Mouse (Mus musculus) heart, postnatal 25 days (tissue): Measurements from ENCODE around the gene Tmem117. TPM values are rescaled to one million over a fixed set of nuclear protein-coding genes. Genes with fewer than 3 reads are reported as not detected.

Source experiments
- DNase-seq: peaks from one replicate; pipeline ENCODE4 v3.0.0; 2022; ENCODE audit warnings: low spot score
- intact Hi-C: fragments of 180-260 bp; cut with DNase I; formaldehyde crosslinking; loops from one replicate; pipeline ENCODE4 v1.15.1; 2025
- total RNA-seq, 2 experiments: library from RNA; stranded (reverse); gene quantifications; 2 replicates each; pipeline ENCODE4 v1.2.3; 2021

Tmem117 gene
- total RNA-seq, 2 experiments from 2014 or later: 13.4 to 17.2 TPM

DNA sequence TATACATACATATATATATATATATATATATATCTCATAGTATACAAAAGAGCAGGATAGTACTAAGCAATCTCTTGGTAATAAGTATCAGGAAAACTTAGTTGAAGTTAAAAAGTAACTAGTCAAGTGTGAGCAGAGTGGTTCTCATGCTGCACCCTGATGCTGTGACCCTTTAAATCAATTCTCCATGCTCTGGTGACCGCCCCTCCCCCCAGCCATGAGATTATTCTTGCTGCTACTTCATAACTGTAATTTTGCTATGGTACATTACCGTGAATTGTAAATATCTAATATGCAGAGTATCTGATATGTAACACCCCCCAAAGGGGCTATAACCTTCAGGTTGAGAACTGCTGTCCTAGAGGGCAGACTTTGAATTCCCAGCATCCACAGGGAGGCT, 10.1 kb downstream of the Tmem117 start:
- intact Hi-C loops: no loop called here
- DNase-seq: no peak

DNA sequence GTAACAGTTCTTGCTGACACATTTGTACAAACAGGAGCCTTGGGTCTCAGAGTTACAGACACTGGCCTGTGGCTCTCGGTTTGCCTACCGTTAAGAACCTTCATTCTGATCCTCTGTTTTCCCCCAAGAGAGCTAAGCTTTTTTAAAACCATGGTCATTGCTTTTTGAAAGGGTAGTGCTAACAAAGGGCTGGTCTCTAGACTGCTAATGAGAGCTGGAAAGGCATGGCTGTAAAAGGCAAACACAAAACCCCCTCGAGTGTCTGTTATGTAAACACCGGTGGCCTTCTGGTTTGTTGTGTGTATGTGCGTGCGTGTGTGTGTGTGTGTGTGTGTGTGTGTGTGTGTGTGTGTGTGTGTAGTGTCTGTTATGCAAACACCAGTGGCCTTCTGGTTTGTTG, 17.0 kb downstream of the Tmem117 start:
- no peak for DNase-seq
- intact Hi-C loops: no loop called here

DNA sequence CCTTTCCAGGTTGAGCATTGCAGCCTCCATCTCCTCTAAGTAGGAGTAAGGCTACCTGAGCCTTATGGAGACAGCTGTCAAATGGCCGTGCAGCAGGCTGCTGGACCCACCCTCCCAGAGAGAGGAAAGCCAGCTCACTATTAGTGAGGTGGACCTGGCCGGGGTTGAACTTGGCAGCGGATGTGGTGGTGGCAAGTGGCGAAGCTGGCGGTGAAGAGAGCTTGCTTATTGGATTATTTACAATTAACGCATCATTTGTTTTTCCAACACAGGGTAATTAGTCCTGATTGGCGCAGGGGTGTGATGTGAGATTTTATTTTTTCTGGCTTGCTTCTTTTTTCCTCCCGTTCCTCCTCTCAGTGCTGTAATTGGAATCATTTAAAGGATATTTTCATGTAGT, 19.4 kb downstream of the Tmem117 start:
- intact Hi-C loops: no loop called here
- DNase-seq: no peak

DNA sequence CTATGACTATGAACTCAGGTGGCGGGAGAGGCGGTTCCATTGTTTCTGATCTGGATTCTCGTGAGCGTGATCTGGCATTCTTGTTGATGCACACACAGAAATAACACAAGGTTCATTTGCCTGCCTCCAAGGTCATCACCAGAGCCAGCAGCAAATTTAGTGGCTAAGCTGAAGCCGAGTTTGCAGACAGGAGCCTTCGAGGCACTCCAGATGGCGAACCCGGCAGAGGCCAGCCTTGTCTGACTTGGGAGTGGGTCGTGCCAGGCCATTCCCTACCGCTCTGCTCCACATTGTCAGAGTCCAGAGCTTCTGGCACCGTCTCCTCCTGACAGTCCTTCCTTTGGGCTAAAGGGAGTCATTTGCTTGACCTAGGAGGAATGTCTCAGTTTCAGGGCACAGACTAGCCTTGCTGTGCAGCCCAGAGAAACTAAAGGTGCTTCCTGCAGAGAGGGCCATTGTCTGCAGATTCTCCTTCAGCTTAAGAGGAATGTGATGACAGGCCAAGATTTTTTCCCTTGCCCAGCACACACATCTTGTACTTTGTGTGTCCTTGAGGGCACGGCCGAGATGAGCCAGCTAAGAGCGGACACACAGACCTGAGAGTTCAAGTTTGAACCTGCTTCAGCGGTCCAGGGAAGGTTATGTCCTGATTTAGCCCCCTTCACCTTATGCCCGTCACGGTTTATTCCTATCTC, 20.2 kb downstream of the Tmem117 start:
- DNase-seq: no peak
- intact Hi-C loops: no loop called here

DNA sequence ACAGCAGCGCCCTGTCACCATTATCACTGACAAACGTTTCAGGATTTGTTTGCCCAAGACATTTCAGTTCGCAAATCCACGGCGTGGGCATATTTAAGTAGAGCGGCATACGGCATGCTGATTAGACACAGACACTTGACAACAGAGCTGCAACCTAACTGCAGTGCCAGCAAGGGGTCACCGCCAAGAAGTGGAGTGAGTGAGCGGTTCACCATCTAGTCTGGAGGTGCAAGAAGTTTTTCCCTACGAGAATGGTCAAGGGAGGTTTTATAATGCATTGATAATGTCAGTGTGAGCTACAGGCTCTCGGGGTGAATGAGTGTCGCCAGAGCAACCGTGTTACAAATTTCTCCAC, 20.7 kb downstream of the Tmem117 start:
- intact Hi-C loops: no loop called here
- no peak for DNase-seq

DNA sequence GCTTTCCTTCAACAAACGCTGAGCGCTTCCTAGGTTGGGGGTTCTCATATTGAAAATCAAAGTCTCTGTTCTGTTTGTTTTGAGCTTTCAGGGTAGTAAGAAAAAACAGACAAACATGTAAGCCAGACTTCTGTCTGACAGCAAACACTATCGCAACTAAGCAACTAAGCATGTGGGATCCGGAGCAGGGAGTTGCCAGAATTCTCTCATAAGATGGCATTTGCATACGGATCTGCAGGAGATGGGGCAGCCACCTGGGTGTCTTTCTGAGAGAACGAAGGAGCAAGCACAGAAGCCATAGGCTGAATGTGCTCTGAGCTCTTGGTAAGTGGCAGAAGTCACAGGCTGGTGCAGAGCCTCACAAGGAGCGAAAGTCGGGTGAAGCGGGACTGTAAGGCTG, 22.3 kb downstream of the Tmem117 start:
- no peak for DNase-seq
- intact Hi-C loops: no loop called here

DNA sequence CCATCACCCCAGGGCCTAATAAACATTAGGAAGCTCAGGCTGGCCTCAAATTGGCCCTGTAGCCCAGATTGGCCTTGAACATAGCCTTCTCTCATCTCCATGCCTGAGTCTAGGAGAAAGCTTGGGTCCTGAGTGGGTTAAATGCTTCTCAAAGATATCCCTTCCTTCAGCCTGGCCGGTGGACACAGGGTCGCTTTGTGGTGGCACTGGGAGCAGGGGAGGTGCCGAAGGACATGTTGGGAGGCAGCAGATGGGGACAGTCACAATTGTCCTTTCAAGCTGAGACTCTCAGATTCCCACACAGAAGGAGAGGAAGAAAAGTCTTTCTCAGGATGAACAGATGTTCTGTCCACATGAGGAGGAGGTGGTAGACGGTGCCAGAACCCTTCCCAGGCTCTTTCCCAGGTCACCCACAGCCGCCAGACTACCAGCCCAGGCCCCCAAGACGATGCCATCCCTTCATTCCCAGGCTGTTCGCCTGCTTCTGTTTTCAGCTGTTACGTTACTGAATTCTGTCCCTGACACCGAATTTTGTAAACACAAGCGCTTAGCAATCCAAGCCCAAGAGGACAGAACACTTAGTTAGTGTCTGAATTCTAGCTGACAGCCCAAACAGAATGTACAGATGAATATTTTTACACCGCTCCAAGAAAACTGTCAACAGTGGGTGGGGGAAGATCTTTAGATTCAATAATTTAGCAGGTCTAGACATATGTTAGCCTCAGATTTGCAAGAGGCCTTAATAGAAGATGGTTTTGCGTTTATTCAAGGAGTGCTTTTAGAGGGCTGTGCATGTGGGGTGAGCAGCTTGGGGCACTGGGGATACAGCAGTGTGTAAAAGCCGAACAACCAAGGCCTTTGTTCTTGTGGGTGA, 23.2 kb downstream of the Tmem117 start:
- intact Hi-C loops: no loop called here
- DNase-seq: no peak

DNA sequence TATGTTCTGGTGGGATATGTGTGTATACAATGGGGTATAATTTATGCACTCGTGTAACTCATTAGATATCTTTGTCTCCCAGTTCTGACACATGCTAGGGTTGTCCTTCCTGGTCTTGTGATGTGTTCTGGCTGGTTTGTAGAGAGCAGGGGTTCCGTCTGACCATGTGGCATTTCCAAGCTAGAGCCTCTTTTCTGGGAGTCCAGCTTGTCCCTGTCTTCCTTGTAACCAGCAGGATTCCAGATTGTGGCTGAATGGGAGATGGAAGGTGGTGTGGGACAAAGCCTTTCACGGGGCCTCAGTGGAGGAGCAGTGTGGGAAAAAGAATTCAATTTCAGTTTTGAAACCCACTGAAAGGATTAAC, 23.8 kb downstream of the Tmem117 start:
- intact Hi-C loops: no loop called here
- DNase-seq: no peak

DNA sequence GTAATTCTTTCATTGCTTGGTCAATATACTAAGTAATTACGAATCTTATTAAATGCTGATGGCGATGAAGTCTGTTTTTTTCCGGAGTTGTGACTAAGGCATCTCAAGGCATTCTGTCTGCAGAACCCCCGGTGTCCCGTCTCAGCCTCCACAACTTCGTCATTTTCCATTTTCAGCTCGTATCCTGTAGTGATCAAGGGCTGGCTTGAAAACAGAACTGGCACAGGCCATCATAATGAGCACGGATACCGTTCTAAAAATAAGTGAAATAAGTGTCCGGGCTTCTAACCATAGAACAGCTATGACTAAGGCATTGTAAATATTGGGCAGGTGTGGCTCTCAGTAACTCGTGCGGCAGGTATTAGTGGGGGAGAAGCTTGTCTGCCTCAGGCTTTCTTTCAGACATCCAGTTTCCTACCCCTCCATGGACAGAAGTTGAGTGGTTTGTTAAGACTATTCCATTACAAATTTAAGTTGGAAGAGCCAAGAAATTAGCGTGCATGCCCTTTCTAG, 26.8 kb downstream of the Tmem117 start:
- no peak for DNase-seq
- intact Hi-C loops: no loop called here

DNA sequence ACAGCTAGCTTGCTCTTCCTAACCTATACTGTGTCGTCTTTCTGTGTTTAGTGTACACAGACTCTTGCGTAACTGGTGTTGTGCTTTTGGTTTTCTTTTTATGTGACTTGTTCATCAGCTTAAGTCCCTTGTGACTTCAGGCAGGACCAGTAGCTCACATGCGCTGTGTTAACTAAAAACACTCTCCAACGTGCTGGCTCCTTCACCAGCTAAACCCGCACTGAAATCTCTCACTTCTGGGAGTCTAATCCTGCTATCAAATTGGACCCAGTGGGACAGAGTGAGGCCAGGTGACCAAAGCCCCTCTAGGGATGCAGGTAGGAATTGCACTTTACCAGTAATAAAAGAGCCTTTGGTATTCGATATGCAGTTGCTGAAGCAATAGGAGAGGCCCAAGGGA, 28.9 kb downstream of the Tmem117 start:
- intact Hi-C loops: no loop called here

DNA sequence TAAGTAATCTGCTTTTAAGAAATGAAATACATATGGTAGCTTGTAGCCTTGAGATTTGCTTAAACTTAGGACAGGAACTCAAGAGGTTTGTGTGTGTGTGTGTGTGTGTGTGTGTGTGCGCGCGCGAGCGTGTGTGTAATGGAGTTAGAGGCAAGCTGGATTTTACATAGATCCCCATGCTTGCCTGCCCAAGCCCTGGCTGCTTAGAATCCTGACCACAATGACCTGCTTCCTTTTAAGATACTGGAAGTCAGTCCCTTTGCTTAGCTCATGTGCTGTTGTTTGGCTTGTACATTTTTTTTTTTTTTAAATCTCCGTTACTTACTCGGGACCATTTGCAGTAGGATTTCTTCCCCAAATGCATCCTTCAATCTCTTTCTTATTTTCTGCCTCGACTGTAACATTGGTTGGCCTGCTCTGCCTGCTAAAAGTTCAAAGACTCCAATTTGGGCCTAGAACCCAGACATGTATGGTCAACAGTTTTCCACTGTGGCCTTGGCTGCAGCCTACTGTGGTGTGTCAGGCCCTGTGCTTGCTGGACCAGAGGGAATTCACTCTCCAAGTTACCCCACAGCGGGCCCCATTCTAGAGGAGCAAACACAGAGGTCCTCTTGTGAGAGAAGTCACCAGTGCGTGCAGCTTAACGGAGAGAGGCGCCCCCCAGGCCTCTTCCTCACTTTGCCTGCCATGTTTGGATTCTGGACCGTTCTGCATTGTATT, 29.5 kb downstream of the Tmem117 start:
- intact Hi-C loops: no loop called here
- no peak for DNase-seq

More for the DNA sequence above, 28.9 kb downstream of the Tmem117 start:
- no peak for DNase-seq

DNA sequence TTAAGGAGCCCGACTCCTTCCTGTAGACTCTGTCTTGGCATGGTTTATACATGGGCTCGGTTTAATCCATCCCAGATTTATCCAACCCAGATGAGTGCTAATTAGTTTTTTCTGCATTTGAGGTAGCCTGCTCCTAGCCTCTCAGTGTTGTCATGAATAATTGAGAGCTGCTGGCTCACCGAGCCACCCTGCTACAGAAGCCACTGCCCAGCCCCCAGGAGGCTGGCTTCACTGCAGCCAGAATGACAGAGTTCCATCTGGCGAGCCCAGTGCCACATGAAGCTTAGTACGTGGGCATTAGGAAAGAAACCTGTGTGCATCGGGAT, 30.0 kb downstream of the Tmem117 start:
- intact Hi-C loops: no loop called here
- no peak for DNase-seq

DNA sequence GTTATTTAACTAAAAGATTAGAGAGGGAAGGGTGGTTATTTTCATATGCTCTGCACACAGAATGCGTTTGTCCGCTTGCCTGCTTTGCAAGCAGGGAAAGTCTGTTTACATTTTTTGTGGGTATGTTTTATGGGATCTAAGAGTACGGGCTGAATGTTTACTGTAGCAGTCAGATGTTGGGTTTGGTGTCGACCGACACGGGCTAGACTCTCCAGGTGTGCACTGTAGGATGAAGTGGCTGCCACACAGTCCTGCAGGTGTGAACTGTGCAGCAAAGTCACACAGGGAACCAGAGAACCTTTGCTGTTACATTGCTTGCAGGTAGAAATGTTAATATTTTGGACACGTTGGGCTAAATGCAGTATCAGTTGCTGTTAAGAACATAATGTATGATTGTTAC, 31.9 kb downstream of the Tmem117 start:
- intact Hi-C loops: loop anchor here (1.0 kb wide), 1 partner anchor 104 kb away; no protein-coding TSS in a partner anchor
- DNase-seq: no peak

DNA sequence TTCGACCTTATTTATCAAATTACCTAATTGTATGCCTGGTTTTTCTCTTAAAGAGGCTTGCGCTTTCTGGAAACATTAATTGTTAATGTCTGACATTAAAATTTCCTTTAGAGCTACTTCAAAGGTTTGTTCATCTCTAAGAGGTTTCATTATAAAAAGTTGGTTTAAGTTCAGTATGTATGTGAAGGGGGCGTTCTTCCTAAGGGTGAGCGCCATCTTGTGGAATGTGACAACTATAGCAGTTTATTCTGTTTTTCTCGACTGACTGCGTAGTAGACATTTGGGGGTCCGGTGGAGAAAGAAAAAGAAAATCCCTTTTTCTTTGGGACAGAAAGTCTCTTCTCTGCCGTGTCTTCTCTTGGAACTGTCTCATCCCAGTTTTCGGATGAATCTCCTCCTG, 32.4 kb downstream of the Tmem117 start:
- intact Hi-C loops: loop anchor here (1.0 kb wide), 1 partner anchor 104 kb away; no protein-coding TSS in a partner anchor
- DNase-seq: no peak

DNA sequence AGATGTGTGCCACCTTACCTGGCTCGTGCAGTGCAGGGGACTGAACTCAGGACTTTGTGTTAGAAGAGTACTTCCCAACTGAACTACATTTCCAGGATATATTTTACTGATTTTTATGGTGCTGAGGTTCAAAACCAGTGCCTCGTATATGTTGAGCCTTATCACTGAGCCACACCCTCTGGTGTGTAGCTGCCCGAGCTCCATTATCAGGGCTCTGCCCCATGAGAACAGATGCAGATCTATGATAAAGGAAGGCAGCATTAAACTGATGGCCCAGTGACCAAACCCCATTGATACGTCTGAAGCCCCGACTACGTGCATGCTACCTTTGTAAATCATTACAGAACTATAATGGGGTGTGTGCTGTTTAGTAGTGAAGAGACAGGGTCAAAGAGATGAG, 35.6 kb downstream of the Tmem117 start:
- intact Hi-C loops: no loop called here
- DNase-seq: no peak

DNA sequence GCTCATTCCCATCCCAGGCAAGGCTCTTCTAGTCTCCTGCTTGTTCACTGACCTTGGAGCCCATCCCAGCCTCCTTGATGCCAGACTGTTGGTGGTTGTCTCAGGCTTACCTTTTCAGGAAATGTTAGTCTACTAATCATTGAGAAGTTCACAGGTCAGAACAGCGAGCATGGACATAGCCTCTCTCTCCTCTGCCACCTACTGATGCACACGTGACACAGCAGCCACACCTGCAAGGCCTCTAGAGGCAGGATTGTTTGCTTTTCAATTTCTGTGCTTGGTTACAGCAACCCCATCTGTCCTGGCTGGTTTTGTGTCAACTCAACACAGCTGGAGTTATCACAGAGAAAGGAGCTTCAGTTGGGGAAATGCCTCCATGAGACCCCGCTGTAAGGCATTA, 52.1 kb downstream of the Tmem117 start:
- intact Hi-C loops: no loop called here
- DNase-seq: no peak

DNA sequence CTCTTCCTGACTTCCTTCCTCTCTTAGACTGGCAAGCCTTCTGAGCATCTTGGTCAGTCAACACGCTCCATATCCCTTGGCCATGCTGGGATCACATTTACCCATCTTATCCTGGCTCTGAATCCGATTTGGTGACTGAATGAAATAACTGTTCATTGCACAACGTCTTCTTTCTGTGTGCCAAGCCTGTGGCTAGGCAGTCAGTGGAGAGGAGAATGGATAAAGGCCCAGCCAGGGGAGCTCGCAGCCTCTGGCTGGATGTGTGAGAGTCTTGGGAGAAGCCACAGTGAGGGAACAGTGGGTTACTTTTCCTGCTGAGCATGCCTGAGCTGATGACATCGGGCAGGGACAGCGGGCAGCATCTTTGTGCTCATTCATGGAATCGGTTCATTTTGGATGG, 55.2 kb downstream of the Tmem117 start:
- intact Hi-C loops: no loop called here

DNA sequence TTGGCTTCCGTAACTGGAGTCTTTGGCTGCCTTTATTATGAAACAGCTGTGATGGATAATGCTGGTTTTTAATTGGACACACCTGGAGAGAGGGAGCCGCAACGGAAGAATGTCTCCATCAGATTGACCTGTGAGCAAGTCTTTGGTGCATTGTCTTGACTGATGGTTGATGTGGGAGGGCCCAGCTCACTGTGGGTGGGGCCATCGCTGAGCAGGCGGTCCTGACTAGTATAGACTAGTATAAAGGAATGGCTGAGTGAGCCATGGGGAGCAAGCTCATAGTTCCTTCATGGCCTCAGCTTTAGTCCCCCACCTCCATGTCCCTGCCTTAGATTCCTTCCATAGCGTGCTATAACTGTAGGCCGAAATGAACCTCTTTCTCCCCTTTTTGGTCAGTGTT, 58.1 kb downstream of the Tmem117 start:
- intact Hi-C loops: no loop called here
- DNase-seq: no peak

More for the DNA sequence above, 55.2 kb downstream of the Tmem117 start:
- DNase-seq: no peak

DNA sequence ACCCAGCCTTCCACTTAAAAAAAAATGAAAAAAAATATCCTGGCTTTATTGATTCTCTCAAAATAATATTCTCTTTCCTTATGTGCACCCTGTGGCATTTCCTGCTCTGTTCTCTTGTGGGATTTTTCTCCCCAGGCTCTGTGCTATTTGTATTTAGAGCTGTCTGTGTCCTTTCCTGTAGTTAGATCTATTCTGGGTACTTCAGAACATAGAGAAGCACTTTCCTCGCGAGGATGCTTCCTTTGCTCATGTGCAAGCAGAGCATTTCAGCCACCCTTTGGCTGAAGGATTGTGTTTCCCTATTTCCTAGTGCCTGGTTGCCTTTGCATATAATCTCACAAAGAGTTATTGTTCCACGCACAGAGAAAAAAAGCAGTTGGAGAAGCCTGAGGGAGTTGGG, 58.6 kb downstream of the Tmem117 start:
- intact Hi-C loops: no loop called here

DNA sequence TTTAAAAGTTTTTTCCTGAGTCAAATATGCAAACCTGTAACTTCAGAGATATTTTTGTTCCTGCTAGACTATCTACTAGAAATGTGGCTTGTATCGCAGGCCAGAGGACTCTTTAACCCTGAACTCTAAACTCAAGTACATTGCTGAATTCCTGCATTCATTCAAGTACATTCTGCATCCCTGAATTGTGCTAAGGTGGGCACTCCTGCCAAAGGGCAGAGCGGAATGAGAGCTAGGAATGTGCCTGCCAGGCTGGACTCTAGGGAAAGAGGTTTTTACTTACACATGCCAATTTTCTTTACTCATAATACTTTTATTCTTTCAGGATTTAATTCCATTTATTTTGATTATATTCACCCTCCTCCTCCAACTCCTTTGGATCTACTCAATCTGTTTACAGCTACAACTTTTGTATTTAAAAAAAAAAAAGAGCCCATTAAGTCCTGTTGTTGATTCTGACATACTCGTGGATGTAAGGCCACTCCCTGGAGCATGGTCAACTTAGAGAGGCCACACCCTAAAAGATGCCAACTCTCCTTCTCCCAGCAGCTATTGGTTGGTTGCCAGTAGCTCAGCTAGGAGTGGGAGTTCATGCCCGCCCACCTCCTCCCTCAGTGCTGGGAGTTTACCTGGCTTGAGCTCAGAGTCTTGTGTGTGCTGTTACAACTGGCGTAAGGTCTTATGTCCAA, 60.3 kb downstream of the Tmem117 start:
- no peak for DNase-seq
- intact Hi-C loops: no loop called here

More for the DNA sequence above, 58.6 kb downstream of the Tmem117 start:
- no peak for DNase-seq
